Mouse (Mus musculus): ENCODE results near the gene Zbtb20. TPM values are rescaled to one million over a fixed set of nuclear protein-coding genes. Genes with fewer than 3 reads are reported as not detected.
A peak's percentile ranks its signal among the peaks of the same experiment; 100 is the strongest.

Gene Zbtb20
- total RNA-seq, 4 experiments from 2014 or later: 72.5 to 88.1 (median 73.5) TPM

DNA sequence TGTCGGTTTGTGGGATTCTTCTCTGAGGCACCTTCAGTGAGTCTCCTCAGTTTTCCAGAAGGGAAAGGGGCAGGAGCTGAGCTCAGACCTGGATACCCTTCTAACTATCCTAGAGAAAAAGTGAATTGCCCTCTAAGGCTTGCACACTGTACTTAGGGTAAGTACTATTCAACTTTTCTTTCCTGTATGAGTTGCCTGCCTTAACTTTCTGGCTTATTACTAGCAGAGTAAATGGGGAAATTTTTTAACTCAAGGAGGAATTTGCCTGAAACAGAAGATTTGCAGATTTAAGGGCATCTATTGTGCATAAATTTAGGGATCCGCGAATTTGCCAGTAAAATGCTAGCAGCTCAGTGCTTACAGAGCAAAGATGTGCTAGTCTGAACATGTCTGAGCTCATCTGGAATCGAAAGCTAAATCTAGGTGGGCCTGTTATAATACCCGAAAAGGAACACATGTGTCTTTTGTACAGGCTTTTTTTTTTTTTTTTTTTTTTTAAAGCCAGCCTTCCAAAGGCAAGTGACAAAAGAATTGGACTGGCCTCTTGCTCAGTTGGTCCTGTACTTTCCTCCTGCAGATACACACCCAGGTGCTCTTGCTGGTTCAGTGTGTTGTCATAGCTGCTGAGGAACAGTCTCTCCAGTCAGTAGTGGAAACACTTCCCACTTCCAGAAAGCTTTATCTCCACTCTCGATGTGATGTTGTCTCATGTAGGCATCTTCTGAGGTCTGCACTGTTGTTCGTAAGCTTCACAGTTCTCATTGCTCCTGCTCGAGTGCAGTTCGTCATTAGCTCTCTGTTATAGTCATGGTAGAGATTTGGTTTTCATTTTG is 632.7 kb downstream of the Zbtb20 start:
- no peak for DNase-seq (ENCODE audit: low spot score in 2 of 2)

DNA sequence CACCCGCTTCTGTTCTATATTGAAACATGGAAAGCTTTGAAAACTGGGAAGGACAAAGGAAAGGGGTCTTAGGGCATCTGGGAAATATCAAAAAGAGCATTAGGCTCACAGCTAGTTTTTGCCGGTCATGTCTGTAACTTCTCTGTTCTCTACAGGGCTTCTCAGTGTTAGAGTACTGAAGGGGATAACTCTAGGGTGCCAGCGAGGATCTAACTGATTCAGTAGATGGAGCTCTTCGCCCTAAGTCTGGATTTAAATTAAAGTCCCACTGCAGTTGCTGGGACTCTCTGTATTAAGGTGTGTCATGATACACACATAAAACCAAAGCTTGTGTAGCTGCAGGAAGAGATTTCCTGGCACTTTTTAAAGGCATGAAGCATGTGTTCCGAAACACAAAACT is 634.8 kb downstream of the Zbtb20 start:
- no peak for DNase-seq (ENCODE audit: low spot score in 2 of 2)

DNA sequence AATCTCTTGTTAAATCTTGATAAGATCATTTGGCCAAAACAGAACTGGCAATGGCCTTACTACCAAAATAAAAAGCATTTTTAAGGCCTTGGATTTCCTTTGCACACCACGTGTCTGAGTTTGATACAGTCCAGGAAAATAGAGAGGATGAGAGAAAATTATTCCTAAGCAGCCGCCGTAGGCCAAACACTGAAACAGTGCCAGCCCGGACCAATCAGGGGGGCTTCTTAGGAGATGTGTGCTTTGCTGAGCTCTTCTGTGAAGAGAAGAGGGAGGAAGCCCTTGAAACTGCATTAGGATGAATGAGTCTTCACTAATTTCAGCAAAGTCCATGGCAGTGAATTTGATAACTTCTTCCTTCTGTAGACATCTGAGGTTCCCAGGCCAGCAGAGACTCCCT is 635.9 kb downstream of the Zbtb20 start:
- DNase-seq (ENCODE audit: low spot score in 2 of 2): no peak

DNA sequence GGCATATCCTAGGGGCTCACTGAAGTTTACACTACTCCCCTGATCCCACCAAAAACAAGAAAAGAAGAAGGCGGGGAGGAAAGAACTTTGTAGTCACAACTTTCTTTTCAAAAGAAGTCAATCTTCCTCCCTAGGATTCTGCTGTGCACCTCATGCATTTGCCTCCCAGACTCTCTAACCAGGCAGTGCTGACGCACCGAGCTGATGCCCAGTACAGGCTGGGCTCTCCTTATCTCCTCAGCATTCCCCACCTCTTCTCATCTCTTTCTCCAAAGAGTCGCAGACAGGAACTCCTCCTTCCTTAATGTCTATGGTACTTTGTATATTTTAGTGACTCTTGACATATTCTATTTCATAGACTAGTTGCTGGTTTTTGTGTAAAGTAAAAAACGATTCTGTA is 638.3 kb downstream of the Zbtb20 start:
- no peak for DNase-seq (ENCODE audit: low spot score in 2 of 2)

DNA sequence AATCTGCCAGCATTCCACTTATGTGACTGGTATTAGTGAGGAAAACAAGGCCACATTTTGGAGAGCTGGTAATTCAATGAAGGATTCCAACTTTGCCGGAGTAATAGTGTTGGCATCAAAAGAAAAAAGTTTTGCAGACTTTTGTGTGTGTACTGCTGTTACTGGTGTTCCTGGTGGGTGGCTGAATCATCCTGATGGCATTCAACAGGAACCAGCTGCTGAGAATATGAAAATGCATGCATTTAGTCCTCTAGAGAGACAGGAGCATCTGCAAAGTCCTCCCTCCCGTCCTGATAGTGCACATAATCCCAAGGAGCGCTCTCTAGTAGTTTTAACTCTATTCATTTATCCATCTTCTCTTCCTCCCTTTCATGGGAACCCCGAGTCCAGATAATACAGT is 639.9 kb downstream of the Zbtb20 start:
- no peak for DNase-seq (ENCODE audit: low spot score in 2 of 2)

DNA sequence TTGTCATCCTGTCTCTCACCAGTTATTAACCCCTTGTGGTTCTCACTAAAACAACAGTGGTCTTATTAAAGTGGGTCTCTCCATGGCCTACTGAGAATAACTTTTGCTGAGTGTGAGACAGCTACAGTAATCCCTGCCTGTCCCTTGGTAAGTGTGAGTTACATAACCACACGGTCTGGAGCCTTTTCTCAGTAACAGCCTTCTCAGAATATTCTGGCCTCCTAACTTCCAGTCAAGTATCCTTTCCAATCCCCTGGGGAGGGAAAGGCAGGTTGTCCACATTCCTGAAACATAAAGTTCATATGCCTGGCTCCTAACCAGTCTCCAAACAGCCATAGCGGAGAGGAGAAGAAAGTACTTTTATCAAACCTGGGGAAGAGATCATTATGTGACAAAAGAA is 644.6 kb downstream of the Zbtb20 start:
- DNase-seq (ENCODE audit: low spot score in 2 of 2): no peak

DNA sequence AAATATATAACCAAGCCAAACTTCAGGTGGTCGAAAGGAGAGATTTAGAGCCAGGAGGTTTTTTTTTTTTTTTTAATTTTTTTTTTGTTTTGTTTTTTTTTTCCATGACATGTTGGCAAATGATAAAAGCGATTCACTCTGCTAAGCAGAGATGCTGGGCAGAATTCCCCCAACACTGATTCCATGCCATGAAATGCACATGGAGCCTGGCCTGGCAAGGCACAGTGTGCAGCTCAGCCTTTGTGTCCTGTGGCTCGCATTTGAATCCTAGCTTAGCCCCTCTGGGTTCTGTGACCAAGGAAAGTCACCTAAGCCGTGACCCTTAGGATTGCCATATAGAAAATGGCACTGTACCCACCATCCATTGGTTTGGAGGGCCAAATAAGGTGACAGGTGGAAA is 646.8 kb downstream of the Zbtb20 start:
- DNase-seq (ENCODE audit: low spot score in 2 of 2): no peak

DNA sequence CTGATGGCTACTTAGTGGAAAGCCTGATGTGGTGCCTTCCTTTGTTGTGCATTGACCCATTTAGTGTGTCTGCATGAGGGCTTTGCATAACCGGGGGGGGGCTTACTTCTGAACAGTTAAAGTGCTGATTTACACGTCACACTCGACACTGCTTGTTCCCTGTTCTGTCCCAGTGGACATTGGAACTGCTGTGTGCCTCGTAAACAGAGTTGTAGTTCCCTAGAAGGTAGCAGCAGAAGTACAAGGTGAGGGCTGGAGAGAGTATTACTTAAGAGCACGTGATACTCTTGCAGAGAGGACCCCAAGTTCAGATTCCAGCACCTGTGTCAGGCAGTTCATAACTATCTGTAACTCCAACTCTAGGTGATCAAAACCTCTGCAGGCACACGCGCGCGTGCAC is 648.5 kb downstream of the Zbtb20 start:
- no peak for DNase-seq (ENCODE audit: low spot score in 2 of 2)

DNA sequence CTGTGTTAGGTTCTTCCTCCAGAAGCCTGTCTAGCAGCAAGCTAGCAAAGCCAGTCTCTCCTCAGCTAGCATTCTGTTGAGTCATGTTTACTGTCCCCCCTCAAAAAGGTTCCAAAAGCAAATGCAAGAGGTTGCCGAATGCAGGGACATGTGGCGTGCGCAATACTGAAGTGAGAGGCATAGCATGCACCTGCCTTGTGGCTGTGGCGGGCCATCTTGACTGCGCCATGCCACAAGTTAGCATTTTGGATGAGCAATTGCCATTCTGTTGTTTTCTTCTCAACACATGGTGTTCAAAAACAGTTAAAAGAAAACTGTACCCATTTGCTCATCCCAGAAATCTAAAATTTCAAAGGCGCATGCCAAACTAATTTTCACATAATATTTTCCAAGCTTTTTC is 649.9 kb downstream of the Zbtb20 start:
- DNase-seq (ENCODE audit: low spot score in 2 of 2): no peak

DNA sequence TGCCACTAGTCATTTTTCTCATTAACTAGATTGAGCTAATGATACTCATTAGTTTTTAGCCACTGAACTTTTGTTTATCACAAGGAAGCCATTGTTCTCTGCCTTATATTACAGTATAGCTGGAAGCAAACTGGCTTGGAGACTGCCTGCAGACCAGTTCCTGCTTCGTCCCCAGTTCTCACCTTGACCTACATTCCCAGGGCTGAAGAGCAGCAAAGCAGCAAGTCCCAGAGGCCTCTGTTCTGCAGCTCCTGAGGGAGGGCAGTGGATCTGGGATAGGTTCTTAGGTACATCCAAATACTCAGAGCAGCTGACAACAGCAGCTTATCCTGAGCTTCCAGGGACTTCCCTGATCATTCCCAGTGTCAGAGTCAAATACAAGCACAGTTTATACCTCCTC is 652.6 kb downstream of the Zbtb20 start:
- DNase-seq (ENCODE audit: low spot score in 2 of 2): no peak

DNA sequence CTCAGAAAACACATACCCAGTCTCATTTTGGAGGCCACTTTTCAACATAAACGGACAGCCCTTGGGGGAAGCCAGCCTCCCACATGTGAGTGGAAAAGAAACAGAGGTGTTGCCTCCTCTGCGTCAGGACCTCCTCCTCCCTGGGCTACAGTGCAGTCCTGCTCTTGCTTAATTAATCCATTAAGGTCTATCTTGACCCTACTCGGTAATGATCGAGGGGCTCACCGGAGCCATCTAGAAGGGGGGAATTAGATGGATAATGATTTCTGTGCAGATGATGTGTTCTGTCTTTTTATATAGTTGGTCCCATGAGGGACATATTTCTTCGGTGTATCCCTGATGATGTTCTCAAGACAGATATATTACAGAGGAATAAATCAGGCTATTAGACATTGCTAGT is 655.6 kb downstream of the Zbtb20 start:
- no peak for DNase-seq (ENCODE audit: low spot score in 2 of 2)

DNA sequence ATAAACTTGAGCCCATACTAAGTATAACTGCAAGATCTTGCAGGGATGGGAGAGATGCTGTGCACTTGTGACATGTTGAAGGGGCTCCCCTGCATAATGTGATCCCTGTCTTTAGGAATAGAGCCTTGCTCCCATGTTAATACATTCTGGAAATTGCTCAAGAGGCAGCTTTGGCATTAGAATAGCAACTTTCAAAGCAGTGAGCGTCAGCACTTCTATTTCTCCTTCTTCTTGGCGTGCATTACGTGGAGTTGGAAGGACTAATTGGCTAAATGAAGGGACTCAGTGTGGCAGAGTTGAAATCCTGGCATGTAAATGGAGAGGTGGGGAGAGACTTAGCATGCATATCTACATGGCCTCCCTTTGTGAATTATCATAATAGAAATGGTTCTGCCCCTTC is 658.4 kb downstream of the Zbtb20 start:
- peak in 1 of 2 experiments; percentile 25 for DNase-seq (ENCODE audit: low spot score in 2 of 2)

DNA sequence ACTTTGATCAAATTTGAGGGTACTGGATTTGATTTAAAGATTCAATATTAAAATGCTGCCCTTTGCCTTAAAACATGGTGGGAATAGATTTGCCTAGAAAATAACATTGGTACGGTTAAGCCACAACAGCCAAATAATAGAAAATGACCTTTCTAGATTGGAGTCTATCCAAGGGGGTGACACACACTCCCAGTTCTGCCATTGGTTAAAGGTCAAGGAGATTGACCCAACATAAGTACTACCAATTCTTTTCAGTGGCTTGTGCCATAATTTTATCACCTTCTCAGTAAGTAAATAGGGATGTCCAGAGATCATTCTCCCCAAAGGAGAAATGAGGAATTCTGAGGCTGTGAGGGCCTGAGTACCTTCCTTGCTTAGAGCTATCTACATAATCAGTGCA is 660.2 kb downstream of the Zbtb20 start:
- DNase-seq (ENCODE audit: low spot score in 2 of 2): no peak

DNA sequence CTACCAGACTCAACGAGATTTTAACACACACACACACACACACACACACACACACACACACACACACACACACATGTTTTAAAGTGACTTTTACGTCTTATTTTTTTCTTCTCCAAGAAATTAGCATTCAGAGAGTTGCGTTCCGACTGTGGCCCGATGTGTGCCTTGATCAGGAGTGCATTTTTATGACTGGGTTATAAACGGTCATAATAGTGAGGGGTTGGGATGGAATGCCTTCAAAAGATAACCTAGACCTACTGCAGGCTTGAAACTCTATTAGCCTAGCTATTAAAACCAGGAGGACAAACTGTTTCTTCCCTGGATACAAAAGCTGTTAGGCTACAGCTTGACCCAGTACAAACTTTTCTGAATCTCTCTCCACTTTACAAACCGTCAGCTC is 661.5 kb downstream of the Zbtb20 start:
- no peak for DNase-seq (ENCODE audit: low spot score in 2 of 2)

DNA sequence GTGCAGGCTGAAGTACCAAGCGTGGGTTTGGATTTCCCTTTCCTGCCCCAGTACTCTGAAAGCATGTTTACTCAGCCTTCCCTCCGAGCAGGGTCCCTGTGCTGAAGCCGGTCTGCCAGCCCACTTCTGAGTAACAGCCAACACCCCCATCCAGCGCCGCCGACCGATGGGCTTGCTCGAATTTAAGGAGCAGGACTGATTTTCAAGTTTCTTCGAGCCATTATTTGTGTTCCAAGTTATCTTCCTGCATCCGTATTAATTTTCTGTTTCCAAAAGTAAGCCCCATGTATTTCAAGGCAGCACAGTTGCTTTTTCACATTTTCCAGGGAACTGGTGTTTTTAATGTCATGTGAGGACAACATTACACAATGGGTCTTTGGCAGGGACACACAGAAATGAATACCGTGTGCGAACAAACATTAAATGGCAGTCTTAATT is 664.0 kb downstream of the Zbtb20 start:
- no peak for DNase-seq (ENCODE audit: low spot score in 2 of 2)

DNA sequence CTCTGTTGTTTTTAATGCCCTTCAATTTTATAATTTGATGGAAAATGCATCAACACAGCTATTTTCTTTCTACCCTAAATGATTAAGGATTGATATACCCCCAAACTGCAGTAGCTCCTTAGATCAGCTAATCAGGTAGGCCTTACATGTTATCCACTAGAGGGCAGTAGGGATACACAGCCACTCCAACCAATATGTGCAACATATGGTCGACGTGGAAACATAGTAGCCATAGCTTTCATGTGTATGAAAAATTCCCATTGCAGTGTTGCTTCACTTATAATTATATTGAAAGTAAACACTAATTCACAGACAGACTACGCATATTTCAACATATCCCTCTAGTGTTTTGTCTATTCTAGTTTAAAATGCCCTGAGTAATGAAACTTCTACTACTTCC is 664.4 kb downstream of the Zbtb20 start:
- no peak for DNase-seq (ENCODE audit: low spot score in 2 of 2)

DNA sequence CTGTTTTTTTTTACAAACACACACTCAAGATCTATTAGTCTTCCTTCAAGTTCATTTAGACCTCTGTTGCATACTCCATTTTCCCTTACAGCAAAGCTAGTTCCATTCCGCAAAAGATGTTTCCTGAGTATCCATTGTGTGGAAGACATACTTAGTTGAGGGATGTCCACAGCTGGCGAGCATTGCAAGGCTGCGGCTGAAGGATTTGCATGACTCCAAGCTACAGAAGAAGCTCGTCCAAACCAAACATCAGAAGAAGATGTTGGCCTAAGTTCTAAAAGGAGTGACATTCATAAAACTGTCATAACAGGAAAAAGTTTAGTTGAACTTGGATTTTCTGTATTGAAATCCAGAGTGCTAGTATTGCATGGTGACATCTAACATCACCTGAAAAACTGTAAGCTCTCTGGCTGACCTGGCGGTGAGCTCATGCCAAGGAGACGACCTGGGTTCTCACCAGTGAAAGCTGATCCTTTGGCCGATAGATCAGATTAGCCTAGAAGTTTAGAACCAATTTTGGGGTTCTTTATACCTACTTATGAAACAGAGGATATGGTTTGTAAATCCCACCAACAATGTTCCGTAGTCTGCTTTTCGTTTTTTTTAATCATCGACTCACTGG is 665.0 kb downstream of the Zbtb20 start:
- no peak for DNase-seq (ENCODE audit: low spot score in 2 of 2)

DNA sequence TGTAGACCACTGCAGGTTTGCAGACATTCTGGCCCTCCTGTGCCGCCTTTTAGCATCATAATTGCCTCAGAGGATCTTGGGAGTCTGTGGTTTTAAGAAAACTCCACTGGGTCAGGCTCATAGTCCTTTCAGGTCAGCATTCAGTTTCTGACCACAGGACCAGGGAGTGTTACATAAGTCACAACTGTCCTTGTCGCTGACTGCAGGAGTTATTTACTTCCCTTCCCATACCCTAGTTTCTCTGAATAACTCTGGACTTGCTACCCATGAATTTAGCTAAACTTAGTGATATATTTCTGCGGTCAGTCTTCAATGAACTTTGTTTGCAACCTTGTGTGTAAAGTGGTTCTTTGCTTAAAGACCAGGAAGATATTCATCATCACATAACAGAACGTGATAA is 669.6 kb downstream of the Zbtb20 start:
- no peak for DNase-seq (ENCODE audit: low spot score in 2 of 2)

DNA sequence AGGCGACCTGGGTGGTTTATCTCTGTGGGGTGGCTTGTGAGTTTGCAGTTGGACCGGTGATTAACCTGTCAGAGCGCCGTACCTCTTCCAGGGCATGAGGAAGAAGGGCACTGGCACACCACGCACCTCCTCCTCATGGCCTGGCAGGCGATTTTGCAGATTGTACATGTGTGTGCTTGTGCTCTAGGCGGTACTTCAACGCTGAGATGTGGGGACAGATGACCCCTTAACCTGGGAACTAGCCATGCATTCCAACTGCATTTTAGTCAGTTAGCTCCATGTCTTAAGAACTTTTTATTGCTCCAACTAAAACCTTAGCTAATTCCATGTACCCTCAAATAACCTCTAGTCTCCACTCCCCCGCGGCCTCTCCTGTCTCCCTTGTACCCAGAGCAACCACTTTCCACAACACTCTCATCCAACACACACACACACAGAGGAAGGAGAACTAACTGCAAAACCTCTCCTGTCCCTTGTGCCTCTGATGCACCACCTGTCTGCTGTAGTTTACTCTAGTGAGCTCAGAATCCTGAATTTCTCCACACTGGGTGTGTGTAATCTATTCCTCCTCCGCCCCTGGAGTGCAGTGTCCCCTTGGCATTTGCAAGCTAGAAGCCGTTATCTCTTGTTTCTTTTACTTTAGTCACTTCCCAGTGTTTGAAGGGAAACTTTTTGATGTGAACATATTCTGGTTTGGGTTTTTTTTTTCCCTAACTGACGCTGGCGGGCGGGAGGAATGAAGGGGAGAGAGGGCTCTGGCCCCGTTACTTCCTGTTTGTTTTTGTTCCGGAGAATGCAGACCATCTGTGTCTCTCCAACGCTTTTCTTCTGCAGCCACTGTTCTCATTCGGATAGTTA is 671.9 kb downstream of the Zbtb20 start:
- no peak for DNase-seq (ENCODE audit: low spot score in 2 of 2)

DNA sequence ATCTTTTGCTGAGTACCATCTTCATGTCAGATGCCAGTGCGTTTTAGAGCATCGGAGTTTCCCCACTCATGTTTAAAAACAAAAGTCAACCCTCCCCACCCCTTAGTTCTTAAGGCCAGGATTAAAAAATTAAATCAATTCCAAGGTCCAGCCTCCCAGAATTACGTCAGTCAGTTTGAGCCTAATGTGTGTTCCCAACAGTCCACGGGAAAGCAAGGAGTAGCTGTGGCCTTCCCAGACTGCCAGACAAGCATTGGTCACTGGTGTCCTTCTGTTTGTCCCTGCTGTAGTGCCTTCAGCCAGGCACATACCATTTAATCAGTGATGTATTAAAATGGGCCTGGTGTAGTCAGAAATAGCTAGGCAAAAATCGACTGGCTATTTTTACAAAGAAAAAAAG is 673.1 kb downstream of the Zbtb20 start:
- DNase-seq (ENCODE audit: low spot score in 2 of 2): no peak

DNA sequence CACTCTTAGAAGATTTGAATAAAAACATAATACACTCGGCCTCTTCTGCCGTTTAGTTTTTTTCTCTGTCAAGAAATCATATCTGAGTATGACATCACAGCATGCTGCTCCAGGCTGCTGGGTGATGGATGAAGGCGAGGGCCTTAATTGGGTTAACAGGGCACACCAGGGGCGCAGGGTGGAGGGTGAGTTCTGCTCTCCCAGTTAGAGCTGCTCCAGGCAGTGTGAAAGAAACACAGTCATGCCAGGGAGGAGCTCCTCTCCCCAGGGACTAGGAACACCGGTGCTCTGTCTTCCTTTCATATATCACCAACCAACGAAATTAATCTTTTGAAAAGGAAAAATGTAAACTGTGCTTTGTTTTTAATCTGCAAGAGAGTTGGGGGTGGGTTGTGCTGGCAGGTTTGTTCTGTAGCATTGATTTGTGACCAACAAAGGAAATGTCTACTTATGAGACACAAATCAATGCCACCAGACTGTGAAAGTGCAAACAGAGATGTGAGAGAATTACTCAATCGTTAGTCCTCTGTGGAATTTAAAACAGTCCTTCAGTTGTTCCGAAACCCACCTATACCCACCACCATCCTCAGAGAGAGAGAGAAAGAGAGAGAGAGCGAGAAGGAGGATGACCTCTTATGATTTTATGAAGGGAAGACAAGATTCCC is 673.9 kb downstream of the Zbtb20 start:
- DNase-seq (ENCODE audit: low spot score in 2 of 2): no peak

DNA sequence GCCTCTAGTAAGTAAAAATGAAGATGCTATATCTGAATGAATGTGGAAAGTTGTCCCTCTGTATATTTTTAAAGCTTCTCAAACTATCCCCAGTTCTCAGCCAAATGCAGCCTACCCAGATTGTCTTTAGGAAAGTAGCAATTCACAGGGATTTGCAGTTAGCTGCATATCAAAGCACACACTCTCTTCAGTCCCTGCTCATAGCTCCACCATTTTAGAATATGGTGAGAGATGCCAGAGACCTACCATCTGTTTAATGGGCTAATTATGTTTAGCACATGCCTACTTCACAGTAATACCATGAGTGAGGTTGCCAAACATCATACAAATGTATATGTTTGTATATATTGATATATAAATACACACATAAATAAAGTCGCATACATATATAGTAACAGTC is 676.8 kb downstream of the Zbtb20 start:
- DNase-seq (ENCODE audit: low spot score in 2 of 2): no peak
